Mouse (Mus musculus) adrenal gland, postnatal 10 days (tissue): Measurements from ENCODE around the gene Aph1c. TPM values are rescaled to one million over a fixed set of nuclear protein-coding genes. Genes with fewer than 3 reads are reported as not detected.
A peak's percentile ranks its signal among the peaks of the same experiment; 100 is the strongest.
"Not testable (repeated sequence)": the region's sequence is repeated elsewhere in the genome, so short reads cannot be mapped to it uniquely, and the experiment has no call there.

Experiments used
- DNase-seq: peaks from one replicate; pipeline ENCODE4 v3.0.0; 2021; ENCODE audit warnings: mixed read lengths
- total RNA-seq, 2 experiments: library from RNA; stranded (reverse); gene quantifications; 2 replicates each; pipeline ENCODE4 v1.2.3; 2021

The Aph1c gene
- total RNA-seq, 2 experiments from 2014 or later: 4.5 to 5.8 TPM

DNA sequence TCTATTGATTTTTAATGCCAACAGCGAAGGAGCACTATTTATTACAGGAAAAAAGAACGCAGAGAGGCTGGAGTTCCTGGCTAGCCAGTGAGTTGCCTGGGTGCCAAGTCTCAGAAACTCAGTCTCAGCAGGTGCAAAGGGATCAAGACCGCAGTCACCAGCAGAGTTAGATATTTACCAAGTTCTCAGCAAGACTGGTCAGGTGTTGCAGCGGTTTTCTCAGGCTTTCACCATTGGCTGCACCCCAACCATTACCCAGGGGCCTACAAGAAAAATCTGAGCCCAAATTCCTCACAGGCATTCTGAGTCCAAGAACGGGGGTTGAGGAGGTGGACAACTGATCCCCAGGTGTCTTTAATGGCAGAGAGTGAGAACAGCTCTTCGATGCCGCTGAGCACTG lies 675 bp downstream of the Aph1c start:
- DNase-seq: peak; percentile 17

DNA sequence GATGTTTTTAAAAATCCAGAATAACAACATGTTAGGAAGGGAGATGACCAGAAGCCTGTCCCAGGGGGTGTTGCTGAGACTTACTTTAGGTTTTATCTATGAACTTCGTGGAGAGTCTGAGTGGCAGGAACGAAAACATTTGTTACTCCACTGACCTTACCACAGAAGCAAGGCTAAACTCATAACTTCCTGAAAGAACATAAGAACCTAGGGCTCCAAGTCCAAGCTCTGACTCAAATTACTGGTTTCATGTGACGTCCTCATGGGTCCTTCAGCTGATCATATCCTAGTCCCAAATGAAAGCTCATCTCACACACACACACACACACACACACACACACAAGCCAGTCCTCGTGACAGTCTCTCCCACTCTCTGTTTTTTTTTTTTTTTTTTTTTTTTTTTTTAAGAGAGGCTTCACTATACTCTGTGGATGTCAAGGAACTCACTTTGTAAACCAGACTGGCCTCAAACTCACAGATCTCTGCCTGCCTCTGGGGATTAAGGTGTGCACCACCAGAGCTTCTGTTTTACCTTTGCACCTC lies 2.1 kb downstream of the Aph1c start:
- peak; percentile 15 for DNase-seq

DNA sequence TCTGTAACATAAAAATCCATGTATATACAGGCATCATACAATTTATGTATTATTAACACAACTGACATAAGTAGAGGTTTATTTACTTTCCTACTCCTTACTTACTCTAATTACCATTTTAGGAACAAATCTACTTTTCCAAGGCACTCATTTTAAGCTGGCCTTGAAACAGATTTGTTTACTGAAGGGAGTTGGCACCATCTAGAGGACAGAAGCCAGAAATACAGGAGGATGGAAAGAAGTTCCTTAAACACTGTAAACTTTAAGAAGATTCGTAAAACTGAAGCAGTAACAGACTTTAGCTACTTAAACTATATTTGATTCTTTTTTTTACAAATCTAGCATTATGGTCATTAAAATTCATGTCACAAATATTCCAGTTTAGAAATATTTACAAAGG lies 8.5 kb downstream of the Aph1c start:
- DNase-seq: peak; percentile 36

DNA sequence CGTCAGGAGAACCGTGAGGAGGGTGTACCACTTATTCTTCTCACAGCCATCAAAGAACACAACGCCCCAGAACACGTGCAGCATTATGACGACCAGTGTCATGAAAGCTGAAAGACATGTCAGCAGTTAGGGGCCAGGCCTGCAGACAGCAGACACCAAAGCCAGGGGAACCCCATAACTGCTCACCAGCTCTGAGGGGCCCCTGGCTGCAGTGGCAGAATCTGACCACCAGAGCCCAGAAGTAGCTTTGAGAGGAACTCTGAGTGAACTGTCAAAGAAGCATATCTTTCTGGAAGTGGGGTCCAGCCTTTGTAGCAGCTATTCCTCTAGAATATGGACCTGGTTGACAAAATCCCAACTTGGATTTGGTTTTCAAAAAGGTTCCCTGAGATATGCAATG lies 12.3 kb downstream of the Aph1c start:
- DNase-seq: not testable (repeated sequence)

DNA sequence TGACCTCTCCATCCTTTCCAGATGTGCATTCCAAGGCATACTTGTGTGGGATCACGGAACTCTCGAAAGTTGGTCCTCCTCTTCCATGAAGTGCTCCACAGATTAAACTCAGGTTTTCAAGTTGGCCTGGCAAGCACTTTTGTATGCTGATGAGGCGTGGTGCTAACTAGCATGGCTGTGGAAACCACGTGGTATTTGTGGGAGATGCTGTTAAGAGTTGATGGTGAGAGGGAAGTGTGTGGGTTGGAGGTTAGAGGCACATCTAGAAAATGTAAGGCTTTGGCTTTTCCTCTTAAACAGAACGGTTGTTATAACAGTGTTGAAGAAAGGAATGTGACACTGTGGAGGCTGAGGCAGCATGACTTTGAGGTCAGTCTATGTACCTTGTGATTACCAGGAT lies 13.5 kb downstream of the Aph1c start:
- DNase-seq: no peak

DNA sequence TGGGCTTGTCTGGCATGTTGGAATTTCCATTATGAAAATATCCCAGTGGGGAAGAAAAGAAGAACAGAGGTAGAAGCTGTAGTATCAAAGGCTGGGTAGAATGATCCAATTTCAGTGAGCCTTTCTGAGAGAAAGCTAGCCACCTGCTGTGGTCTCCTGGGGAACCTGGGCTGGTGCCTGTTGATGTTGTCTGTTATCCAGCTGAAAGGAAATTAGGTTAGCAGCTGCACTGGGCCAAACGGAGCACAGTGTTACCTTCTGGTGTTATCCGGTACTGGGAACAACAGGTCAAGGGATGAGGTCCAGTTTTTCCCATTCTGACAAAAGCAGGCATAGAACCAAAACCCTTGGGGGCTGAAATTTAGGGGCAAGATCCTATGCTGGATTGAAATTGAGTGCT lies 21.1 kb downstream of the Aph1c start:
- no peak for DNase-seq

DNA sequence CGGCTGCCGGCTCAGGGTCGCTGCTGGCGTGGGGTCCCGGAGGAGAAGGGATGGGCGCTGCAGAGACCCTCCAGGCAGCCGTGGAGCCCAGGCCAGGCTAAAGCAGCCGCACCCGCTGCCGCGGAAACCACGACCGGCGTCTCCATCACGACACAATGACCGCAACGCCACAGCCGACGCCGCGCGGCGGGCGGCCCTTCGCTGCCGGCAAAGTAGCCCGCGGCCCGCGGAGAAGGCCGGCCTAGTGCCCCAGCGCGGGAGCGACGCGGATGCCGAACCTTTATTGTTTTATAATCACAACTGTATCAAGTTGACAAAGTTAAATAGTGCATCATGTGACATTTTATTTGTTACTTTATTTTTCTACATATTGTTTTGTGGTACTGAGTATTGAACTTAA lies 28.6 kb downstream of the Aph1c start:
- DNase-seq: peak; percentile 25

DNA sequence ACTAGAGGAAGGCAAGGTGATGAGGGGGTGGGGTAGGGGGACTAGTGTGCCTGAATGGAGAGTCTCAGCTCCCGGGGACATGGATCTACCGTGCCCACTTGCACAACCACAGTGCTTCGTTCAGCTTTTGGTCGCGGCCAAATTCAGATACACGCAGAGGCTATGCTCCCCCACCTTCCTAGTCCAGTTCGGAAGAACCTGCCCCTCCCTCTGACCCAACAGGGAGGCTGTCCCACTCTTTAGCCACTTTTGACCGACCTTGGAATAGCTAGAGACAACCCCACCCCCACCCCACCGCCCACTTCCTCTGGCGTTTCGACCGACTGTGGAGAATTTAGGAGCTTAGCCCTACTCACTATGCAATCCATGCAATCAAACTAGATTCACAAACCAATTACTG lies 32.6 kb downstream of the Aph1c start:
- DNase-seq: no peak

DNA sequence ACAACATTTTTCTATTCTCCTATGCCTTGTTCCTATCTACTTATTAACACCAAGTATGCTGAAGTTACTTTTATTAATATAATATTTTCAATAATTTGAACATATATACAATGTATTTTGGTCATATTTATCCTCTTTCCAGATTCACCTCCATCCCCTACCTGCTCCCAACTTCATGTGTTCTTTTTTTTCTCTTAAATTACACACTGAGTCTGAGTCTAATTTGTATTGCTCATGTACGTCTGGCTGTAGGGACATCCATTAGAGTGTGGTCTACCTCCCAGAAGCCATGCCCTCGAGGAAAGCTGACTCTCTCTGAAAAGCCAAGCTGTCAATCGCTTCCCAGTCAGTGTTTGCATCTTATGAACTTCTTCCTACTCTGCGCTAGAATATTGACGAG lies 37.8 kb downstream of the Aph1c start, which contains the start of gene Gm10647:
Gene Gm10647 (plus strand): TSS at position 301 of the 400 bp plus-strand sequence.
- DNase-seq: no peak

DNA sequence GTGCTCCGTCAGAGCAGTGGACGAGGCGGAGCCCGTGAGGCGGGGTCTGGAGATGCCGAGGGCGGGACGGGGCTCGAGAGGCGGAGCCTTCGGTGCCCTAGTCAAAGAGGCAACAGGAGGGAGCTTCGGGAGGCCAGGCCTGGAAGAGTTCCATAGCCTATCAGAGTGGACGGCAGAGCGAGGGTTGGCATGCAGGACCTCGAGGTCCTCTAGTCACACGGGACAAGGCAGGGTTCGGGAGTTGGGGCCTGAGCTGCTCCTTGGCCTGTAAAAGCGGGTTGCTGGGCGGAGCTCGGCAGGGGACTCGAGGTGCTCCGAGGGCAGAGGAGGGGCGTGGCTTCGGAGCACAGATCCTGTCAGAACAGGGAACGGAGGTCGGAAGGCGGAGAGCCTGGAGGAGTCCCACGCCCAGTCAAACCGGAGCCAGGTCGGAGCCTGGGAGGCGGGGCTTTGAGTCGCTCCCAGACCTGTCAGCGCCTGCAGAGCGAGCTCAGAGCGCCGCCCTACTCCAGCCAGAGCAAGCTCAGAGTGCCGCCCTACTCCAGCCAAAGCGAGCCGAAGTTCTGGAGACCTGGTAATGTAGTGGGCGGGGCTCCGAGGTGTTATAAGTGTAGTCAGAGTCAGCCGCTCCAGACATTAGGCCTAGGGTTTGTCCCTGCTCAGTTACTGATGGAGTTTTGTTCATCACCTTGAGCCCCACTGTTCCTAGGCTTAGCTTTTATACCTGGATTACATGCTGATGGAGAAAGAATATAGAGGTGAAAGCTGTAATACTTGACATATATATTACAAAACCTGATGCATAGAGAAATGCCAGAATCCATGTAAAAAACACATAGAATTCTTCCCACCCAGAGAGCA lies 38.8 kb downstream of the Aph1c start, which contains the start of gene Aph1b:
Gene Aph1b (minus strand): TSS at position 27 of the 861 bp plus-strand sequence.
- DNase-seq: peak; percentile 97

DNA sequence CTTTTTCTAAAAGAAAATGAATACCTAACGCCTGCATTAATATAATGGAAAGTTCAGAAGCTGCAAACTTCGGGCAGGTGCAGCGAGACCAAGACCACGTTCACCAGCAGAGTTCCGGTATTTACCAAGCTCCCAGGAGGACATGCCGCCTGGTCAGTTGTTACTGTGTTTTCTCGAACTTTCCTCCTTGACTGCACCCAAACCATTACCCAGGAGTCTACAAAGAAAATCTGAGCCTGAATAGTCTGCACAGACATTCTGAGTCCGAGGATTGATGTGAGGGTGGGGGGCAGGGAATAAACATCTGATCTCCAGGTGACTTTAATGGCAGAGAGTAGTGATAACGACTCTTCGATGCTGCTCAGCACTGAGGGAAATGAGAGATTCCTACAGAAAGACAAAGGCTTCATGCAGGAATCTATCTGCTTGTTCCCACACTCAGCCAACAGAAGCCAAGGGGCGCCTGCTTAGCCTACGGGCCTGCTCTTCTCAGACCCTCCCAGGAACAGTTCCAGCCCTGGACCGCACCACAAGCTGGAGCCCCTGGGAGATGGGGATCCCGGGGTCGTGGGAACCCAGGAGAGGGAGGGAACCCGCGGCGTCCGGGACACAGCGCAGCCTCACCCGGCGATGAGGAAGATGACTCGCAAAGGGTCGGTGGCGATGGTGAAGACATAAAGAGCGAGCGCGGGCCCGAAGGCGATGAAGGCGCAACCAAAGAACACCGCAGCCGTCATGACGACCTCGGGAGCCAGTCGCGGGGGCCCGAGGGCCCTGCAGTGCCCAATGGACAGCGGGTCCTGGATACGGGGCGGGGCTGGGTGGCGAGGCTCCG lies 39.7 kb downstream of the Aph1c start:
- no peak for DNase-seq

DNA sequence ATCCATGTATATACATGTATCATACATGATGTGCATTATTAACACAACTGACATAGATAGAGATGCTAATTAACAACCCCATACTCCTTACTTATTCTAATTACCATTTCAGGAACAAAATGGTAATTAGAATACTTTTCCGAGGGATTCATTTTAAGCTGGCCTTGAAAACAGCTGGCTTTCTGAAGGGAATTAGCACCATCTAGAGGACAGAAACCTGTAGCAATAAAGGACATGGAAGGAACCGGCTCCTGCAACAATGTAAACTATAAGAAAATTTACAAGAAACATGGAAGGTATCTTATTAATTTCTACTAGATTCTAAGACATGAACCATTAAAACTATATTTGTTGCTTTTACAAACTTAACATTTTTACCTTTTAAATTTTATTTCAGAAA lies 46.7 kb downstream of the Aph1c start:
- DNase-seq: peak; percentile 18

DNA sequence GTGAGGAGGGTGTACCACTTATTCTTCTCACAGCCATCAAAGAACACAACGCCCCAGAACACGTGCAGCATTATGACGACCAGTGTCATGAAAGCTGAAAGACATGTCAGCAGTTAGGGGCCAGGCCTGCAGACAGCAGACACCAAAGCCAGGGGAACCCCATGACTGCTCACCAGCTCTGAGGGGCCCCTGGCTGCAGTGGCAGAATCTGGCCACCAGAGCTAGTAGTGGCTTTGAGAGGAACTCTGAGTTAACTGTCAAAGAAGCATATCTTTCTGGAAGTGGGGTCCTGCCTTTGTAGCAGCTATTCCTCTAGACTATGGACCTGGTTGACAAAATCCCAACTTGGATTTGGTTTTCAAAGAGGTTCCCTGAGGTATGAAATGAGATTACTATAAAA lies 50.0 kb downstream of the Aph1c start:
- DNase-seq: not testable (repeated sequence)

DNA sequence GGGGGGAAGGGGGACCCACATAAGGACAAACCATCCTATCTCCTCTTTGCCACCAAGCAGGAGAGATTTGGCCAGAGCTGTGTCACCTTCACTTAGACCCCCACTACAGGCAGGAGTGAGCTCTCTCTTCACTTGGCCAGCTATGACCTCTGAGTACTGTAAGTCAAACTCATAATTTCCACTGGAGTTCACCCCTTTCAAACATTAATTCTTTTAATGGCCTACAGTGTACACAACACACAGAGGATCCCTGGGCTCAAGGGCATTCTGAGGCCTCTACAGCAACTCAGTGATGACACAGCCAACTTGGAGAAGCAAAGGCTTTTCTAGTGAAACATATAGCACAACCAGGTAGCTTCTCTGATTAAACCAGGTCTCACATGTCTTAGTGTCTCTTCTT lies 63.8 kb downstream of the Aph1c start:
- DNase-seq: no peak

DNA sequence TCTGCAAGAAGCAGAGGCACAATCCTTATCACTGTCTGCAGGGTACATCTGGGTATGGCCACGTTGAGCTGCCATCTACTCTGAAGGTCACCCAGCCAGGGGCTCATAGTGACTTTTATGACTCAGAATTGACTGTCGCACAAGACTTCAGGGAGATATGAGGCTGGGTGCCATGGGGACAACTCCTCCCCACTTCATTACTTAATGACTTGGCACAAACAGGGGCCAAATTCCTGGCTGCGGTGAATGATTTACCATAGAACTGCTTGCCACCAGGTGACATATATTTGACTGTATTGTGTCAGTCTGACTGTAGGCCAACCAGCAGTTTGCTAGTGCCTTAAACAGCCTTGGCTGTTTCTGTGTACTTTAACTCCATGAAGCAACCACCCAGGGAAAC lies 65.3 kb downstream of the Aph1c start:
- DNase-seq: peak; percentile 64

DNA sequence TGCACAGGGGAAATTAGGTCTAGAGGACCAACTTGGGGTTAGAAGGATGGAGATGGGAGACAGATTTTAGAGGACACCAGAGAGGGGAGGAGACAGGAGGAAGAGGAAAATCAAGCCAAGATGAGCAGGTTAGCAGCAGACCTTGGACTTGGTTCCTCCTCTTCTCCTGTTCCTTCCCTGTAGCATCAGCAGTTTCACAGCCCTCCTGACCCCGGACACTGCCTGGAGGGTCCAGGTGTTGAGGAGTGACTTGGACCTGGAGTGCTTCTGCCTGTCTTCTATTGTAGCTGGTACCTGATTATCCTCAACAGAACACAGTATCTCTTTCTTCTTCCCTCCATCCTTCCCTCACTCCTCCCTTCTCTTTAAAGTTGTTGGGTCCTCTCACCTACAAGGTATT lies 65.8 kb downstream of the Aph1c start:
- DNase-seq: no peak

Other genes starting within 250 kb of the Aph1c start
- gene Usp3, start 241.6 kb downstream of the Aph1c start, total RNA-seq: 10 to 100 TPM; 35.3 to 48.5 TPM
- under 1 TPM; 0.42 to 0.78 TPM for gene Car12, start 121.0 kb downstream of the Aph1c start, total RNA-seq
- gene Aph1b, start 39.2 kb downstream of the Aph1c start, total RNA-seq: 1 to 10 TPM; 3.4 to 5.1 TPM
- under 1 TPM in 1 of 2 experiments, not detected in 1; 0.27 TPM for gene Gm10647, start 37.7 kb downstream of the Aph1c start, total RNA-seq
- 10 to 100 TPM; 21.7 TPM for gene Rab8b, start 85.0 kb upstream of the Aph1c start, total RNA-seq
- gene Rps27l, start 111.4 kb upstream of the Aph1c start, total RNA-seq: 100 to 1,000 TPM; 312 to 350 TPM
- gene Lactb, start 140.8 kb upstream of the Aph1c start, total RNA-seq: 10 to 100 TPM; 18.7 to 20.3 TPM
- gene Tpm1, start 214.7 kb upstream of the Aph1c start, total RNA-seq: 100 to 1,000 TPM; 371 to 920 TPM